Mouse (Mus musculus) stomach, embryonic 16.5 days (tissue): ENCODE data around the gene Pknox2. TPM values are rescaled to one million over a fixed set of nuclear protein-coding genes. Genes with fewer than 3 reads are reported as not detected.
A peak's percentile ranks its signal among the peaks of the same experiment; 100 is the strongest.

Experiments used
- ATAC-seq: fragments of 200-750 bp; cut with Nextera tagmentation; 2 replicates; pipeline ENCODE4 v1.8.0; 2017; ENCODE audit warnings: moderate number of reproducible peaks, moderate TSS enrichment; ENCODE audit not compliant: insufficient read depth, low FRiP score
- H3K27ac ChIP-seq: fragments of 300-500 bp; sonication (generic); 2 replicates; pipeline ENCODE4 v1.5.1; 2014; ENCODE audit warnings: low read length
- H3K27me3 ChIP-seq: fragments of 300-500 bp; sonication (generic); 2 replicates; pipeline ENCODE4 v1.6.1; 2014; ENCODE audit warnings: low read length, control low read depth, mixed read lengths; ENCODE audit not compliant: control insufficient read depth, insufficient read depth
- H3K36me3 ChIP-seq: fragments of 300-500 bp; sonication (generic); 2 replicates; pipeline ENCODE4 v1.6.1; 2014; ENCODE audit warnings: low read length; ENCODE audit not compliant: control insufficient read depth, insufficient read depth
- H3K4me1 ChIP-seq: fragments of 300-500 bp; sonication (generic); 2 replicates; pipeline ENCODE4 v1.6.1; 2014; ENCODE audit warnings: low read length, control low read depth, mixed read lengths; ENCODE audit not compliant: control insufficient read depth, insufficient read depth
- H3K4me2 ChIP-seq: fragments of 300-500 bp; sonication (generic); 2 replicates; pipeline ENCODE4 v1.6.1; 2014; ENCODE audit warnings: low read depth, low read length, mixed read lengths
- H3K4me3 ChIP-seq: fragments of 300-500 bp; sonication (generic); replicated peaks from 2 replicates; pipeline ENCODE4 v1.5.1; 2014; ENCODE audit warnings: mild to moderate bottlenecking, low read length
- H3K9ac ChIP-seq: fragments of 300-500 bp; sonication (generic); 2 replicates; pipeline ENCODE4 v1.6.1; 2014; ENCODE audit warnings: low read length
- H3K9me3 ChIP-seq: fragments of 300-500 bp; sonication (generic); replicated peaks from 2 replicates; pipeline ENCODE4 v1.6.1; 2016; ENCODE audit warnings: low read length, control low read depth; ENCODE audit not compliant: control insufficient read depth
- WGBS: fragments of 180-500 bp; shearing (Covaris S2); extraction: QIAGEN DNeasy Blood & Tissue Kit; methylation state at CpG from one replicate; pipeline ENCODE4 v1.1.7; 2014; 5-methylcytosine and 5-hydroxymethylcytosine counted together
- polyA plus RNA-seq: library from polyadenylated mRNA; unstranded; fragments of >200 nt; fragmentation: Nextera tagmentation; extraction: Ambion mirVana; gene quantifications from 2 replicates; pipeline ENCODE4 v1.2.1, GENCODE M21; 2015

Gene Pknox2
- polyA plus RNA-seq, 1 experiment from 2014 or later: 10.2 TPM

- Histone ChIP-seq H3K9ac (no peak overlapping the region), H3K9me3 (no peaks in the 10 kb centered on the region), H3K27me3 (no peaks in the 10 kb centered on the region), H3K27ac (peak overlapping the region; percentile 83), H3K4me3 (no peak overlapping the region), H3K4me2 (no peak overlapping the region), H3K36me3 (no peaks in the 10 kb centered on the region), H3K4me1 (peaks cover 20% of the 10 kb centered on the region; the same call in 1 of the 2 replicates)
- ATAC-seq: peak; percentile 69
- WGBS: 44% methylated on average over 11 of the region's 11 CpGs
Measured at GRCm38 (mm10) chr9:37101059-37101940, 45.9 kb downstream of the Pknox2 start.

- Histone ChIP-seq H3K4me2 (no peak overlapping the region), H3K9ac (no peak overlapping the region), H3K4me3 (no peak overlapping the region), H3K36me3 (no peaks in the 10 kb centered on the region), H3K9me3 (no peaks in the 10 kb centered on the region), H3K27me3 (no peaks in the 10 kb centered on the region), H3K4me1 (peaks cover 20% of the 10 kb centered on the region; the same call in 1 of the 2 replicates), H3K27ac (no peak overlapping the region)
- no peak for ATAC-seq
- WGBS: 76% methylated on average over 3 of the region's 3 CpGs
Measured at GRCm38 (mm10) chr9:37099595-37099994, 47.6 kb downstream of the Pknox2 start.

GRCm38 (mm10) chr9:37098600-37098999, 48.6 kb downstream of the Pknox2 start:
- H3K9me3 ChIP-seq: no peaks in the 10 kb centered on the region
- no peak overlapping the region for H3K4me2 ChIP-seq
- 96% methylated on average over 3 of the region's 3 CpGs for WGBS
- no peaks in the 10 kb centered on the region for H3K27me3 ChIP-seq
- H3K27ac ChIP-seq: no peak overlapping the region
- H3K4me3 ChIP-seq: no peak overlapping the region
- H3K9ac ChIP-seq: no peak overlapping the region
- ATAC-seq: no peak
- H3K36me3 ChIP-seq: no peaks in the 10 kb centered on the region
- H3K4me1 ChIP-seq: peaks cover 20% of the 10 kb centered on the region; the same call in 1 of the 2 replicates

GRCm38 (mm10) chr9:37094230-37094990, 52.8 kb downstream of the Pknox2 start:
- H3K4me3 ChIP-seq: no peak overlapping the region
- ATAC-seq: no peak
- no peaks in the 10 kb centered on the region for H3K27me3 ChIP-seq
- H3K9ac ChIP-seq: no peak overlapping the region
- H3K27ac ChIP-seq: no peak overlapping the region
- WGBS: 64% methylated on average over 11 of the region's 11 CpGs
- no peaks in the 10 kb centered on the region for H3K36me3 ChIP-seq
- no peak overlapping the region for H3K4me2 ChIP-seq
- 0 out of 2 replicates have a peak, but pooled peaks cover 3% of the 10 kb centered on the region for H3K4me1 ChIP-seq
- no peaks in the 10 kb centered on the region for H3K9me3 ChIP-seq

GRCm38 (mm10) chr9:37093086-37093485, 54.1 kb downstream of the Pknox2 start:
- no peak overlapping the region for H3K27ac ChIP-seq
- no peak for ATAC-seq
- no peak overlapping the region for H3K9ac ChIP-seq
- H3K4me3 ChIP-seq: no peak overlapping the region
- WGBS: 13% methylated on average over 5 of the region's 5 CpGs
- H3K36me3 ChIP-seq: no peaks in the 10 kb centered on the region
- H3K4me1 ChIP-seq: 0 out of 2 replicates have a peak, but pooled peaks cover 3% of the 10 kb centered on the region
- H3K4me2 ChIP-seq: no peak overlapping the region
- H3K9me3 ChIP-seq: no peaks in the 10 kb centered on the region
- H3K27me3 ChIP-seq: no peaks in the 10 kb centered on the region

GRCm38 (mm10) chr9:37089894-37090652, 57.1 kb downstream of the Pknox2 start:
- Histone ChIP-seq H3K36me3 (no peaks in the 10 kb centered on the region), H3K4me1 (0 out of 2 replicates have a peak, but pooled peaks cover 3% of the 10 kb centered on the region), H3K9me3 (no peaks in the 10 kb centered on the region), H3K4me3 (no peak overlapping the region), H3K27ac (no peak overlapping the region), H3K4me2 (no peak overlapping the region), H3K27me3 (no peaks in the 10 kb centered on the region), H3K9ac (no peak overlapping the region)
- no peak for ATAC-seq
- WGBS: 66% methylated on average over 6 of the region's 6 CpGs

GRCm38 (mm10) chr9:37085370-37085769, 61.8 kb downstream of the Pknox2 start:
- Histone ChIP-seq H3K4me1 (no peaks in the 10 kb centered on the region), H3K4me3 (no peak overlapping the region), H3K36me3 (no peaks in the 10 kb centered on the region), H3K9ac (no peak overlapping the region), H3K27ac (no peak overlapping the region; the same call in 1 of the 2 replicates), H3K27me3 (no peaks in the 10 kb centered on the region), H3K4me2 (no peak overlapping the region), H3K9me3 (no peaks in the 10 kb centered on the region)
- WGBS: 53% methylated on average over 2 of the region's 2 CpGs
- no peak for ATAC-seq

GRCm38 (mm10) chr9:37082246-37082645, 65.0 kb downstream of the Pknox2 start:
- Histone ChIP-seq H3K27ac (no peak overlapping the region), H3K36me3 (no peaks in the 10 kb centered on the region), H3K9ac (no peak overlapping the region), H3K27me3 (no peaks in the 10 kb centered on the region), H3K4me1 (no peaks in the 10 kb centered on the region; the same call in 1 of the 2 replicates), H3K9me3 (no peaks in the 10 kb centered on the region), H3K4me3 (no peak overlapping the region), H3K4me2 (no peak overlapping the region)
- no peak for ATAC-seq
- 82% methylated on average over 10 of the region's 10 CpGs for WGBS
